Mouse (Mus musculus) ES-Bruce4 (cell line): ENCODE measurements around the gene Phlda2.

Source experiments
- CTCF ChIP-seq: IDR thresholded peaks from one replicate; pipeline ENCODE4 v1.8.1; 2011; ENCODE audit warnings: low read depth, low read length
- POLR2A ChIP-seq: IDR thresholded peaks from one replicate; pipeline ENCODE4 v1.8.1; 2011; ENCODE audit warnings: low read length; ENCODE audit not compliant: insufficient read depth

GRCm38 (mm10) chr7:143469946-143470345 lies 33.0 kb downstream of the Phlda2 start:
- TF ChIP-seq POLR2A (no peak), CTCF (peak; percentile 85)
